Mouse (Mus musculus) heart, adult 8-10 months (tissue): Measurements from ENCODE around the gene Nom1. TPM values are rescaled to one million over a fixed set of nuclear protein-coding genes. Genes with fewer than 3 reads are reported as not detected.

Experiments used
- DNase-seq: peaks from one replicate; pipeline ENCODE4 v3.0.0; 2022; ENCODE audit warnings: low spot score
- total RNA-seq, 4 experiments: library from RNA; stranded (reverse); gene quantifications; 2 replicates each; pipeline ENCODE4 v1.2.4; 2022

The Nom1 gene
- total RNA-seq, 4 experiments from 2014 or later, result 13.4 to 20.9 (median 16.2) TPM

- no peak for DNase-seq
Observed at GRCm38 (mm10) chr5:29470851-29471394, 36.5 kb downstream of the Nom1 start.

- DNase-seq, result no peak
Observed at GRCm38 (mm10) chr5:29471396-29471795, 36.9 kb downstream of the Nom1 start.

- DNase-seq, result no peak
Observed at GRCm38 (mm10) chr5:29471855-29472665, 37.6 kb downstream of the Nom1 start.

GRCm38 (mm10) chr5:29473551-29474245 lies 39.2 kb downstream of the Nom1 start:
- DNase-seq, result no peak

- no peak for DNase-seq
Observed at GRCm38 (mm10) chr5:29474246-29474960, 39.9 kb downstream of the Nom1 start.

- no peak for DNase-seq
Observed at GRCm38 (mm10) chr5:29475041-29475440, 40.6 kb downstream of the Nom1 start.

GRCm38 (mm10) chr5:29475556-29475955 lies 41.1 kb downstream of the Nom1 start:
- no peak for DNase-seq

GRCm38 (mm10) chr5:29476021-29476420 lies 41.6 kb downstream of the Nom1 start:
- DNase-seq, result no peak

GRCm38 (mm10) chr5:29477474-29478207 lies 43.2 kb downstream of the Nom1 start:
- no peak for DNase-seq

- DNase-seq, result no peak
Observed at GRCm38 (mm10) chr5:29478208-29479197, 44.0 kb downstream of the Nom1 start, which contains the start of gene Mnx1. Gene Mnx1, minus strand, starts transcription at chr5:29478470.

GRCm38 (mm10) chr5:29479198-29479593 lies 44.7 kb downstream of the Nom1 start:
- no peak for DNase-seq

- no peak for DNase-seq
Observed at GRCm38 (mm10) chr5:29483801-29484200, 49.3 kb downstream of the Nom1 start.

- no peak for DNase-seq
Observed at GRCm38 (mm10) chr5:29484965-29485940, 50.8 kb downstream of the Nom1 start.

GRCm38 (mm10) chr5:29485941-29486320 lies 51.5 kb downstream of the Nom1 start:
- no peak for DNase-seq

- no peak for DNase-seq
Observed at GRCm38 (mm10) chr5:29487321-29487720, 52.9 kb downstream of the Nom1 start.

GRCm38 (mm10) chr5:29507013-29507412 lies 72.5 kb downstream of the Nom1 start:
- no peak for DNase-seq
